Mouse (Mus musculus): ENCODE data around the gene Ptpn11.

The Ptpn11 gene

GRCm38 (mm10) chr5:121191584-121191906 lies 348 bp upstream of the Ptpn11 start:
- TF ChIP-seq GATA4 (IDR thresholded peaks at IDR 0.05; ENCODE audit: insufficient replicate concordance, low read length) = no peak

GRCm38 (mm10) chr5:121190210-121190835 lies 874 bp downstream of the Ptpn11 start:
- no peak for TF ChIP-seq GATA4 (IDR thresholded peaks at IDR 0.05; ENCODE audit: insufficient replicate concordance, low read length)

- no peak for TF ChIP-seq GATA4 (IDR thresholded peaks at IDR 0.05; ENCODE audit: insufficient replicate concordance, low read length)
Observed at GRCm38 (mm10) chr5:121189182-121189581, 2.0 kb downstream of the Ptpn11 start.

GRCm38 (mm10) chr5:121188265-121188664 lies 2.9 kb downstream of the Ptpn11 start:
- TF ChIP-seq GATA4 (IDR thresholded peaks at IDR 0.05; ENCODE audit: insufficient replicate concordance, low read length) = no peak

GRCm38 (mm10) chr5:121187580-121188001 lies 3.6 kb downstream of the Ptpn11 start:
- TF ChIP-seq GATA4 (IDR thresholded peaks at IDR 0.05; ENCODE audit: insufficient replicate concordance, low read length) = no peak

- peak; percentile 22; the same call in 1 of the 2 replicates for TF ChIP-seq GATA4 (IDR thresholded peaks at IDR 0.05; ENCODE audit: insufficient replicate concordance, low read length)
Observed at GRCm38 (mm10) chr5:121184945-121185551, 6.1 kb downstream of the Ptpn11 start.

GRCm38 (mm10) chr5:121184375-121184774 lies 6.8 kb downstream of the Ptpn11 start:
- TF ChIP-seq GATA4 (IDR thresholded peaks at IDR 0.05; ENCODE audit: insufficient replicate concordance, low read length) = no peak

GRCm38 (mm10) chr5:121183269-121183668 lies 7.9 kb downstream of the Ptpn11 start:
- no peak for TF ChIP-seq GATA4 (IDR thresholded peaks at IDR 0.05; ENCODE audit: insufficient replicate concordance, low read length)

GRCm38 (mm10) chr5:121179077-121179857 lies 11.9 kb downstream of the Ptpn11 start:
- TF ChIP-seq GATA4 (IDR thresholded peaks at IDR 0.05; ENCODE audit: insufficient replicate concordance, low read length) = no peak

GRCm38 (mm10) chr5:121172835-121173234 lies 18.4 kb downstream of the Ptpn11 start:
- no peak for TF ChIP-seq GATA4 (IDR thresholded peaks at IDR 0.05; ENCODE audit: insufficient replicate concordance, low read length)

- no peak for TF ChIP-seq GATA4 (IDR thresholded peaks at IDR 0.05; ENCODE audit: insufficient replicate concordance, low read length)
Observed at GRCm38 (mm10) chr5:121169588-121169987, 21.6 kb downstream of the Ptpn11 start.

- no peak for TF ChIP-seq GATA4 (IDR thresholded peaks at IDR 0.05; ENCODE audit: insufficient replicate concordance, low read length)
Observed at GRCm38 (mm10) chr5:121166884-121167283, 24.3 kb downstream of the Ptpn11 start.

- TF ChIP-seq GATA4 (IDR thresholded peaks at IDR 0.05; ENCODE audit: insufficient replicate concordance, low read length) = no peak
Observed at GRCm38 (mm10) chr5:121162923-121163322, 28.3 kb downstream of the Ptpn11 start.

GRCm38 (mm10) chr5:121162285-121162684 lies 28.9 kb downstream of the Ptpn11 start:
- TF ChIP-seq GATA4 (IDR thresholded peaks at IDR 0.05; ENCODE audit: insufficient replicate concordance, low read length) = no peak

- no peak for TF ChIP-seq GATA4 (IDR thresholded peaks at IDR 0.05; ENCODE audit: insufficient replicate concordance, low read length)
Observed at GRCm38 (mm10) chr5:121158966-121159365, 32.2 kb downstream of the Ptpn11 start.

GRCm38 (mm10) chr5:121157489-121157888 lies 33.7 kb downstream of the Ptpn11 start:
- TF ChIP-seq GATA4 (IDR thresholded peaks at IDR 0.05; ENCODE audit: insufficient replicate concordance, low read length) = no peak
